Mouse (Mus musculus): ENCODE data around the gene Ramp2. TPM values are rescaled to one million over a fixed set of nuclear protein-coding genes. Genes with fewer than 3 reads are reported as not detected.

Ramp2 gene
- polyA plus RNA-seq, 1 experiment from 2014 or later, result 117 TPM

- Histone ChIP-seq H3K4me2 (replicated peaks) (no peak overlapping the region), H3K27ac (no peak overlapping the region), H3K4me3 (replicated peaks; ENCODE audit: low read length) (no peak overlapping the region), H3K27me3 (ENCODE audit: control insufficient read depth, insufficient read depth, low read length) (no peaks in the 10 kb centered on the region), H3K36me3 (replicated peaks; ENCODE audit: control insufficient read depth, insufficient read depth) (peaks cover 98% of the 10 kb centered on the region), H3K9ac (no peak overlapping the region), H3K4me1 (replicated peaks; ENCODE audit: control insufficient read depth, insufficient read depth, low read length) (no peaks in the 10 kb centered on the region), H3K9me3 (ENCODE audit: control insufficient read depth, low read length) (no peaks in the 10 kb centered on the region)
- DNase-seq (ENCODE audit: low spot score), result no peak
- no peak for ATAC-seq (ENCODE audit: low FRiP score)
- 96% methylated on average over 8 of the region's 8 CpGs for WGBS
Measured at GRCm38 (mm10) chr11:101291231-101291630, 45.4 kb downstream of the Ramp2 start.

GRCm38 (mm10) chr11:101295191-101295590 lies 49.4 kb downstream of the Ramp2 start:
- H3K4me3 ChIP-seq (replicated peaks; ENCODE audit: low read length), result no peak overlapping the region
- no peaks in the 10 kb centered on the region for H3K4me1 ChIP-seq (replicated peaks; ENCODE audit: control insufficient read depth, insufficient read depth, low read length)
- H3K36me3 ChIP-seq (replicated peaks; ENCODE audit: control insufficient read depth, insufficient read depth), result peaks cover 91% of the 10 kb centered on the region
- DNase-seq (ENCODE audit: low spot score) (no peak), ATAC-seq (ENCODE audit: low FRiP score) (no peak)
- no peak overlapping the region for H3K4me2 ChIP-seq (replicated peaks)
- no peak overlapping the region for H3K27ac ChIP-seq
- H3K27me3 ChIP-seq (ENCODE audit: control insufficient read depth, insufficient read depth, low read length), result no peaks in the 10 kb centered on the region
- WGBS, result 92% methylated on average over 8 of the region's 8 CpGs
- no peaks in the 10 kb centered on the region for H3K9me3 ChIP-seq (ENCODE audit: control insufficient read depth, low read length)
- no peak overlapping the region for H3K9ac ChIP-seq

- no peak for ATAC-seq (ENCODE audit: low FRiP score)
- H3K9me3 ChIP-seq (ENCODE audit: control insufficient read depth, low read length), result no peaks in the 10 kb centered on the region
- DNase-seq (ENCODE audit: low spot score), result no peak
- peaks cover 34% of the 10 kb centered on the region for H3K36me3 ChIP-seq (replicated peaks; ENCODE audit: control insufficient read depth, insufficient read depth)
- H3K9ac ChIP-seq, result peak overlapping the region; percentile 90
- H3K27ac ChIP-seq, result no peak overlapping the region
- 75% methylated on average over 7 of the region's 7 CpGs for WGBS
- peak overlapping the region; percentile 99 for H3K4me2 ChIP-seq (replicated peaks)
- peak overlapping the region; percentile 65; the same call in 1 of the 2 replicates for H3K4me3 ChIP-seq (replicated peaks; ENCODE audit: low read length)
- no peaks in the 10 kb centered on the region for H3K27me3 ChIP-seq (ENCODE audit: control insufficient read depth, insufficient read depth, low read length)
- H3K4me1 ChIP-seq (replicated peaks; ENCODE audit: control insufficient read depth, insufficient read depth, low read length), result peaks cover 12% of the 10 kb centered on the region
Measured at GRCm38 (mm10) chr11:101300881-101301280, 55.1 kb downstream of the Ramp2 start.

GRCm38 (mm10) chr11:101301299-101302003 lies 55.6 kb downstream of the Ramp2 start:
- no peak for ATAC-seq (ENCODE audit: low FRiP score)
- peaks cover 12% of the 10 kb centered on the region for H3K4me1 ChIP-seq (replicated peaks; ENCODE audit: control insufficient read depth, insufficient read depth, low read length)
- H3K9me3 ChIP-seq (ENCODE audit: control insufficient read depth, low read length), result no peaks in the 10 kb centered on the region
- no peak for DNase-seq (ENCODE audit: low spot score)
- H3K4me2 ChIP-seq (replicated peaks), result peak overlapping the region; percentile 99
- H3K27ac ChIP-seq, result peak overlapping the region; percentile 52
- peaks cover 29% of the 10 kb centered on the region for H3K36me3 ChIP-seq (replicated peaks; ENCODE audit: control insufficient read depth, insufficient read depth)
- H3K27me3 ChIP-seq (ENCODE audit: control insufficient read depth, insufficient read depth, low read length), result no peaks in the 10 kb centered on the region
- whole genome bisulfite sequencing, result 13% methylated on average over 26 of the region's 26 CpGs
- peak overlapping the region; percentile 90 for H3K9ac ChIP-seq
- H3K4me3 ChIP-seq (replicated peaks; ENCODE audit: low read length), result peak overlapping the region; percentile 65

GRCm38 (mm10) chr11:101302004-101302798 lies 56.4 kb downstream of the Ramp2 start, which contains the start of gene Becn1:
Becn1 (minus strand) TSS chr11:101302286.
- peaks cover 25% of the 10 kb centered on the region for H3K36me3 ChIP-seq (replicated peaks; ENCODE audit: control insufficient read depth, insufficient read depth)
- 6% methylated on average over 39 of the region's 39 CpGs for WGBS
- DNase-seq (ENCODE audit: low spot score), result peak; percentile 99
- H3K27me3 ChIP-seq (ENCODE audit: control insufficient read depth, insufficient read depth, low read length), result no peaks in the 10 kb centered on the region
- H3K4me1 ChIP-seq (replicated peaks; ENCODE audit: control insufficient read depth, insufficient read depth, low read length), result peaks cover 12% of the 10 kb centered on the region
- peak; percentile 94 for ATAC-seq (ENCODE audit: low FRiP score)
- peak within 1 kb of the TSS; percentile 52 for H3K27ac ChIP-seq
- H3K9me3 ChIP-seq (ENCODE audit: control insufficient read depth, low read length), result no peaks in the 10 kb centered on the region
- H3K4me2 ChIP-seq (replicated peaks), result peak within 1 kb of the TSS; percentile 99
- peak within 1 kb of the TSS; percentile 90 for H3K9ac ChIP-seq
- peak within 1 kb of the TSS; percentile 65 for H3K4me3 ChIP-seq (replicated peaks; ENCODE audit: low read length)

GRCm38 (mm10) chr11:101307744-101308143 lies 61.9 kb downstream of the Ramp2 start:
- no peaks in the 10 kb centered on the region for H3K4me1 ChIP-seq (replicated peaks; ENCODE audit: control insufficient read depth, insufficient read depth, low read length)
- H3K4me2 ChIP-seq (replicated peaks), result no peak overlapping the region
- H3K9ac ChIP-seq, result no peak overlapping the region
- DNase-seq (ENCODE audit: low spot score) (no peak), ATAC-seq (ENCODE audit: low FRiP score) (no peak)
- H3K9me3 ChIP-seq (ENCODE audit: control insufficient read depth, low read length), result no peaks in the 10 kb centered on the region
- H3K4me3 ChIP-seq (replicated peaks; ENCODE audit: low read length), result no peak overlapping the region
- H3K27ac ChIP-seq, result no peak overlapping the region
- no peaks in the 10 kb centered on the region for H3K27me3 ChIP-seq (ENCODE audit: control insufficient read depth, insufficient read depth, low read length)
- no peaks in the 10 kb centered on the region for H3K36me3 ChIP-seq (replicated peaks; ENCODE audit: control insufficient read depth, insufficient read depth)
- WGBS, result 48% methylated on average over 5 of the region's 5 CpGs

Other genes starting within 250 kb of the Ramp2 start
- 143 and 152 TPM in 2 replicates for gene Atp6v0a1, start 236.6 kb upstream of the Ramp2 start, polyA plus RNA-seq (2014; fragmentation: Nextera tagmentation; extraction: Ambion mirVana)
- 10.2 and 11.3 TPM in 2 replicates for gene Naglu, start 176.0 kb upstream of the Ramp2 start, polyA plus RNA-seq (2014; fragmentation: Nextera tagmentation; extraction: Ambion mirVana)
- 0.31 TPM in 1 of 2 replicates, not detected in the other for gene Hsd17b1, start 167.6 kb upstream of the Ramp2 start, polyA plus RNA-seq (2014; fragmentation: Nextera tagmentation; extraction: Ambion mirVana)
- 37.2 and 45.3 TPM in 2 replicates for gene Coasy, start 163.5 kb upstream of the Ramp2 start, polyA plus RNA-seq (2014; fragmentation: Nextera tagmentation; extraction: Ambion mirVana)
- gene Mlx, start 158.8 kb upstream of the Ramp2 start, polyA plus RNA-seq (2014; fragmentation: Nextera tagmentation; extraction: Ambion mirVana), result 84.0 and 86.6 TPM in 2 replicates
- gene Psmc3ip, start 150.6 kb upstream of the Ramp2 start, polyA plus RNA-seq (2014; fragmentation: Nextera tagmentation; extraction: Ambion mirVana), result 16.4 and 20.7 TPM in 2 replicates
- gene Retreg3, start 126.1 kb upstream of the Ramp2 start, polyA plus RNA-seq (2014; fragmentation: Nextera tagmentation; extraction: Ambion mirVana), result 13.0 and 14.2 TPM in 2 replicates
- 64.0 and 64.1 TPM in 2 replicates for gene Tubg1, start 126.1 kb upstream of the Ramp2 start, polyA plus RNA-seq (2014; fragmentation: Nextera tagmentation; extraction: Ambion mirVana)
- 48.6 and 50.6 TPM in 2 replicates for gene Tubg2, start 90.1 kb upstream of the Ramp2 start, polyA plus RNA-seq (2014; fragmentation: Nextera tagmentation; extraction: Ambion mirVana)
- gene Cntnap1, start 75.5 kb upstream of the Ramp2 start, polyA plus RNA-seq (2014; fragmentation: Nextera tagmentation; extraction: Ambion mirVana), result 6.0 and 6.5 TPM in 2 replicates
- 7.7 and 9.5 TPM in 2 replicates for gene Plekhh3, start 74.7 kb upstream of the Ramp2 start, polyA plus RNA-seq (2014; fragmentation: Nextera tagmentation; extraction: Ambion mirVana)
- 0.23 and 0.25 TPM in 2 replicates for gene Ccr10, start 70.6 kb upstream of the Ramp2 start, polyA plus RNA-seq (2014; fragmentation: Nextera tagmentation; extraction: Ambion mirVana)
- gene Ezh1, start 19.6 kb upstream of the Ramp2 start, polyA plus RNA-seq (2014; fragmentation: Nextera tagmentation; extraction: Ambion mirVana), result 26.9 and 37.2 TPM in 2 replicates
- 122 and 133 TPM in 2 replicates for gene Vps25, start 7.7 kb downstream of the Ramp2 start, polyA plus RNA-seq (2014; fragmentation: Nextera tagmentation; extraction: Ambion mirVana)
- gene Wnk4, start 14.5 kb downstream of the Ramp2 start, polyA plus RNA-seq (2014; fragmentation: Nextera tagmentation; extraction: Ambion mirVana), result 5.3 and 6.0 TPM in 2 replicates
- 0.42 and 0.91 TPM in 2 replicates for gene Cntd1, start 33.0 kb downstream of the Ramp2 start, polyA plus RNA-seq (2014; fragmentation: Nextera tagmentation; extraction: Ambion mirVana)
- gene Coa3, start 33.1 kb downstream of the Ramp2 start, polyA plus RNA-seq (2014; fragmentation: Nextera tagmentation; extraction: Ambion mirVana), result 242 and 256 TPM in 2 replicates
- 172 and 176 TPM in 2 replicates for gene Becn1, start 56.3 kb downstream of the Ramp2 start, polyA plus RNA-seq (2014; fragmentation: Nextera tagmentation; extraction: Ambion mirVana)
- 89.7 and 97.3 TPM in 2 replicates for gene Psme3, start 70.2 kb downstream of the Ramp2 start, polyA plus RNA-seq (2014; fragmentation: Nextera tagmentation; extraction: Ambion mirVana)
- gene Aoc2, start 79.0 kb downstream of the Ramp2 start, polyA plus RNA-seq (2014; fragmentation: Nextera tagmentation; extraction: Ambion mirVana), result 1.3 and 1.6 TPM in 2 replicates
- gene Aoc3, start 84.6 kb downstream of the Ramp2 start, polyA plus RNA-seq (2014; fragmentation: Nextera tagmentation; extraction: Ambion mirVana), result 0.21 and 0.28 TPM in 2 replicates
- gene G6pc, start 121.5 kb downstream of the Ramp2 start, polyA plus RNA-seq (2014; fragmentation: Nextera tagmentation; extraction: Ambion mirVana), result not detected in 2 replicates
- 82.4 and 85.3 TPM in 2 replicates for gene Aarsd1, start 171.6 kb downstream of the Ramp2 start, polyA plus RNA-seq (2014; fragmentation: Nextera tagmentation; extraction: Ambion mirVana)
- gene Gm27029, start 178.8 kb downstream of the Ramp2 start, polyA plus RNA-seq (2014; fragmentation: Nextera tagmentation; extraction: Ambion mirVana), result 7.3 and 8.8 TPM in 2 replicates
- 23.1 and 24.1 TPM in 2 replicates for gene Rundc1, start 179.1 kb downstream of the Ramp2 start, polyA plus RNA-seq (2014; fragmentation: Nextera tagmentation; extraction: Ambion mirVana)
- gene Ptges3l, start 179.3 kb downstream of the Ramp2 start, polyA plus RNA-seq (2014; fragmentation: Nextera tagmentation; extraction: Ambion mirVana), result 1.9 and 2.2 TPM in 2 replicates
- gene Rpl27, start 196.3 kb downstream of the Ramp2 start, polyA plus RNA-seq (2014; fragmentation: Nextera tagmentation; extraction: Ambion mirVana), result 248 and 297 TPM in 2 replicates
- 2.6 and 5.4 TPM in 2 replicates for gene Ifi35, start 202.4 kb downstream of the Ramp2 start, polyA plus RNA-seq (2014; fragmentation: Nextera tagmentation; extraction: Ambion mirVana)
- gene Rnd2, start 219.0 kb downstream of the Ramp2 start, polyA plus RNA-seq (2014; fragmentation: Nextera tagmentation; extraction: Ambion mirVana), result 51.0 and 52.5 TPM in 2 replicates
- gene Vat1, start 220.2 kb downstream of the Ramp2 start, polyA plus RNA-seq (2014; fragmentation: Nextera tagmentation; extraction: Ambion mirVana), result 99.9 and 117 TPM in 2 replicates